Mouse (Mus musculus): ENCODE data around the gene Snapc2.

The Snapc2 gene

DNA sequence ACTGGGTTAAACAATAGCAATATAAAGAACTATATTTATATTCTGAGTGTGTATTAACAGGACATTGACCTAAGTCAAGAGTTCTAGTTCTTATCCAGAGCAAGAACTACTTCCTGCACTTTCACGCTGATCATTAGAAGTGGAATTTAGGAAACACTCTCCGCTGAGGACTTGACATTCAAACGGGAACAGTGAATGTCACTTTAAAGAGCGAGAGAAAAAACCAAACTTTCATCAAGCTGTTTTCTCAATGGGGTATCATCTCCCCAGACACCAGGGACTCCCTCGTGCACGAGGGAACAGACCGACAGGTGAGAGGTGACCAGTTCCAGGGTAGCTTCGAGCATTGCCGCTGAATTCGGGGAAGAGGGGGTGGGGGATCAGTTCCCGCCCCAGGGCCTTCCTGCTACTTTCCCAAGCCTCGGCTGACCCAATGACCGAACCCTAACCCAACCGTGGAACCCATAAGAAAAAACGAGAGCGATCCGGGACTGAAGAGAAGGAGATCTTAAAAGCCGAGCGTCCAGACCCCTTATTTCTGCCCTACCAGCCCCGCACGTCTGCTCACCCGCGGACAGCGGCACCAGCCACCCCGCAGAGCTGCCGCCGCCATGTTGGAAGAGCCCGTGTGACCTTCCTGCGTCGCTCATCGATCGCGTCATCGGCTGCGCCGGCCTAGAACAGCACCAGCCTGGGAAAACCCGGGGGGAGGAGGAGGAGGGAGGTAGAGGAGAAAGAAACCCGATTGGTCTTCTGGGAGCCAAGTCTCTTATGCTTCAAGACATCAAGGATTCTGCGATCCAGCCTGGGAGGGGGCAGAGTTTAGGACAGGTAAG lies 22.6 kb downstream of the Snapc2 start, which contains the start of gene Timm44:
Gene Timm44 (minus strand): TSS at position 639 of the 836 bp plus-strand sequence.
- DNase-seq: peak; percentile 97

DNA sequence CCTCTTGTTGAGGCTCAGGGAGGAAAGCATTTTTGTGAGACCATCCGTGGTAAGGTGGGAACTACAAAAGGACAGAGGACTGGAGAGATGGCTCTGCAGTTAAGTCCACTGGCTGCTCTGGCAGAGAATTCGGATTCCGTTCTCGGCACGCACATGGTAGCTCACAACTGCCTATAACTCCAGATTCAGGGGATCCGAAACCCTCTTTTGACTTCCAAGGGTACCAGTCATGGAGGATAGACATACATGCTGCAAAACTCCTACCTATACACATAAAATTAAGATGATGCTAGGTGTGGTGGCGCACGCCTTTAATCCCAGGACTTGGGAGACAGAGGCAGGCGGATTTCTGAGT lies 23.2 kb downstream of the Snapc2 start:
- no peak for DNase-seq

DNA sequence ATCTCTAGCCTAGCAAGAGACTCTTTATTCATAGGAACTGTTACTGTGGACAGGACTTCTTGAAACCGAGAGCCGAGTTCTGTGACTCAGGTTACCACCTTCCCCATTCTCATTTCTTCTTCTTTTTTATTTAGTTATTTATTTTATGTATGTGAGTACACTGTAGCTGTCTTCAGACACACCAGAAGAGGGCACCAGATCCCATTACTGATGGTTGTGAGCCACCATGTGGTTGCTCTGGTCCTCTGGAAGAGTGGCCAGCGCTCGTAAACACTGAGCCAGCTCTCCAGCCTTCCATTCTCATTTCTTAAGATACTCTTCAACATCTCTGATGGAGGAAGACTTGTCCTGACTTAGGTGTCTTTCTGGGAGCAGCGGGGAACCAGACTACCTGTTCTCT lies 39.9 kb downstream of the Snapc2 start:
- no peak for DNase-seq

DNA sequence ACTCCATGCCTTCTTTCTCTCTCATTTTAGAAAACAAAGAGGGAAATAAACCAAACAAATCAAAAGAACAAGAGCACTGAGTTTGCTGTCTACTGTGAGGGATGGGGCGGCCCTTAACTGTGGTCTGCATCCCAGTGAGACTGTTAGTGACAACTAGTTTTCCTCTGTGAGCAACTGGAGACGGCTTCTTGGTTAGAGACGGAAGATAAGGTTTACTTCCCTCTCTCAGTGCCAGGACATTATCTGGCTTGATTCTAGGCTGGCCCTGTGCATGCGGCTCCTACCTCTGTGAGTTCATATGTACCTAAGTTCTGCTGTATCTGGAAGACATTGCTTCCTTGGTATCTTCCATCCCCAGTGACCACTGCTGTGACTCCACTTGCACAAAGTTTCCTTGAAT lies 44.9 kb downstream of the Snapc2 start:
- no peak for DNase-seq

DNA sequence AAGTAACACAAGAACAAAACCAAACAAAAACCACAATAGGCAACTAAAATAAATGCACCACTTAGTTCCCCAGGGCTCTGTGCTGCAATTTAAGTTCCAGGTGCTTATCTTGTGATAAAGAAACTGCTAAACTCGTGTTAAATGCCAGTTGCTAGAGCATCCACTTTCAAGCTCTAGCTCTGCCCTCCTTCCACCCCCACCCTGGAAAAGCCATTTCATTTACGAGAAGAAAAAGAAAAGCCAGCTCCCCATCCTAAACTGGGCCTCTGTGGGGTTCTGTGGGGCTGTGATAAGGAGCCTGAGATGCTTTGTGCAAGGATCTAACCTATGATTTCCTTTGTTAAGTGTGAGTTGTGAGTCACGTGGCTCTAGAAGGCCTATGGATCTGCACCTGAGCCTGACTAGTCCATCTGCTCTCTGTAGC lies 51.3 kb downstream of the Snapc2 start:
- DNase-seq: peak; percentile 29

Measured in layer of hippocampus, adult 9-11 months (tissue).